Mouse (Mus musculus): Measurements from ENCODE around the gene Shc3.

Shc3 gene

GRCm38 (mm10) chr13:51568911-51569684 is at the start of gene Shc3:
Gene Shc3, minus strand, starts transcription at chr13:51569419.
- DNase-seq (ENCODE audit: low spot score), result peak; percentile 96

DNA sequence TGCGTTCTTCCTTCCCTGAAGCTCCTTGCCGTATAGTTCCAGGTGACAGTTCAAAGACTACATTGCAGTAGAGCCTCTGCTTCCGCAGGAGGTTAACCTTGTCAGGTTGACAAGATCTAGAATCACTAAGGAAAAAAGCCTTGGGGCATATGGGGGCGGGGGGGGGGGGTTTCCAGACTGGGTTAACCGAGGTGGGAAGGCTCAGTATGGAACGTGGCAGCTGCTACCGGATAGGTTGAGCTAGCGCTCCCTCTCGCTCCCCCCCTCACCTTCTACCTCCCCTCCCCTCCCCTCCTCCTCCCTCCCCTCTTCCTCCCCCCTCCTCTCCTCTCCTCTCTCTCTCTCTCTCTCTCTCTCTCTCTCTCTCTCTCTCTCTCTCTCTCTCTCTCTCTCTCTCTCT is 49.4 kb upstream of the Shc3 start:
- DNase-seq (ENCODE audit: low spot score), result no peak

DNA sequence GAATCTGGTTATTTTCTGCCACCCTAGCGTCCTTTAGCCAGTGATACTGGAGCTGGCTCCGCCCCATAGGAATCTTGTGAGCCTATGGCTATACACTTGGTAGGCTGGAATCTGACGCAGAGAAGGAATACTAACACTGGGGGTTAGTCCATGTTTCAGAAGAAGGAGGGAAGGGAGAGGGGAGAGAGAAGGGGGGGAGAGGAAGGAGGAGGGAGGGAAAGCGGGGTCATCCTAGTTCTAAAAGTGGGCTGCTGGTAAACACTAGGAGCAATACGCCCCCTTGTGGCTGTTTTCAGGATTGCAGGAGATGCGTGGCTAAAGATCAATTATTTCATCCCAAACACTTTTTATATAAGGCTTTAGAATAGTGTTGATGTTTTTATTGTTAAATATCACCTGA is 48.6 kb upstream of the Shc3 start:
- peak; percentile 79 for DNase-seq (ENCODE audit: low spot score)

DNA sequence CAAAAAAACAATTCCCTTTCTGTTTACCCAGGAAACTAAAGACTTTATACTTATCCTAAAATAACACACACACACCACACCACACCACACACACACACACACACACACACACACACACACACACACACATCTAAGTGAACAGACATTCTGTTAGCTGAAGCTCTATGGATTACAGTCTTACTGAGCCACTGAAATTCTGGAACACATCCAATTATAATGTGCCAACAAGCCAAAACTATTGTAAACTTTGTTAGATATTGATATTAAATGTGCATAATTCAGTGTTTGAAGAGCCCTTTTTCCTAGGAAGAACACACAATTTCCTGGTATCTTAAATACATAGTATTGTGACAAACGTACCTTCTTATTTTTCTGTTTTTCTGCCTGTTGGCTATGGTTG is 48.1 kb upstream of the Shc3 start:
- DNase-seq (ENCODE audit: low spot score), result no peak

DNA sequence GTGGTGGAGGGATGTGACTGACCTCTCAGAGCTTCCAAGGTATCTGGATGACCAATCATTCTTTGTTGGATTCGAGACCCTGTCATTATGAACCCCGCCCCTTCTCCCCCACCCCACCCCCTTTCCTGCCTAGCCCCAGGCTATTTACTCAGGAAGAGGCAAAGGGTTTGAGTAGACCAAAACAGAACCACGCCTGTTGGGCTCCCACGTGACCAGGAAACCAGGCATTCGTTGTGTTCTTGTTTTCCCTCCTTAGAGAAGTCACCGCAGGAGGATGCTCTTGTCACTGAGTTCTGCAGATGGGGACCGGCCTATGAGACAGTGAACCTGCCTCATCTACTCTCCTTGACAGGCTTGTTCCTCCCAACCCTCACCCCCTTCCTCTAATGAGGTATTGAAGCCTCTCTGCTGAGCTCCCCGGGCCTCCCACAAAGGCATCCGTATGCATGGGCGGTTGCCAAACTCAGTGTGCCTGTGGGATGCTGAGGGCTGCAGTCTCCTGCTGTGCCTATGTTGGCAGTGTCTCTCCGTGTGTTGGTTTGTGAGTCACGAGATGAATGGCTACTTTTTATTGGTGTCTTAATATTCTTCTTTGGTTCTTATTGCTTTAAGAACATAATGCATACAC is 47.3 kb upstream of the Shc3 start:
- DNase-seq (ENCODE audit: low spot score), result no peak

GRCm38 (mm10) chr13:51615815-51616214 is 46.6 kb upstream of the Shc3 start:
- DNase-seq (ENCODE audit: low spot score), result no peak

DNA sequence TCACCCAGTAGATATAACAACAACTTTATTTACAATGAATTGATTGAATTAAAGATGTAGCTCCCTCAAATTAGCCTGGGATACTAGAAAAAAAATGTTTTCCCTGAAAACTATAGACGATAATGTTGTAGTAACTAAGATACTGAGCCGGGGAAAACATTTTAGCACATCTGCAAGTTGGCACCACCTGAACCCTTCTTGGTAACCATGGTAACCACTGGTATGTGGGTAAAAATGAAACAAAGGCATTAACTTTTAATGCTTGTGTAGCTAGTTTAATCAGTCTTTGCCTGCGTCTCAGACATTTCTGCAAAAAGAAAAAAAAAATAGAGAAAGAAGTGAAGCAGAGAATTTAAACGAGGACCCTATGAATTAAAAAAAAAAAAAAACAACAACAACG is 42.3 kb upstream of the Shc3 start:
- DNase-seq (ENCODE audit: low spot score), result no peak

- no peak for DNase-seq (ENCODE audit: low spot score)
These were observed 41.8 kb upstream of the Shc3 start for GRCm38 (mm10) chr13:51611060-51611459.

DNA sequence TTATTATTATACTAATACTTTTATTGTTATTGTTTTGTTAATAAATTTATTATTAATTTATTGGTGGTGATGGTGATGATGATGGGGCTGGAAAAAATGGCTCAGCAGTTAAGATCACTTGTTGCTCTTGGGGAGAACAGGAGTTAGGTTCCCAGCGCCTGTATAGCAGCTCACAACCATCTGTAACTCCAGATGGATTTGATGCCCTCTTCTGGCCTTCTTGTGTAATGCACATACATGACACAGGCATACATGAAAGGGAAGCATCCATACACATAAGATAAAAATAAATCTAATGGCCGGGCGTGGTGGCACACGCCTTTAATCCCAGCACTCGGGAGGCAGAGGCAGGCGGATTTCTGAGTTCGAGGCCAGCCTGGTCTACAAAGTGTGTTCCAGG is 40.0 kb upstream of the Shc3 start:
- DNase-seq (ENCODE audit: low spot score), result no peak

DNA sequence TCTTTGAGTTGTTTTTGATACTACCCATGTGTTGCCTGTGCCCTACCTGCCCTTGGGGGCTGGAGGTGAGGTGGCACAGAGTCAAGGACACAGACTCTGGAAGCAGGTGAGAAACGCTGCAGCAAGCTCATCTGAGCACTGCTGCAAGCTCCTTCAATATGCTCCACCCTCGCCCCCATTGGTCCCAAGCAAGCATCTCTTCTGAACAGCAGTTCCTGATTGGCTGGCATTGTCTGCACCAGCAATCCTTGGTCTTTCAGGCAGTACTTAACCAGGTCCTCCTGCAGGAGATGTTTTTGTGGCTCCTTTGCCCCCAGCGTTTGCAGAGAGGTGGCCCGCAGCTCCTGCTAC is 34.6 kb upstream of the Shc3 start:
- no peak for DNase-seq (ENCODE audit: low spot score)

DNA sequence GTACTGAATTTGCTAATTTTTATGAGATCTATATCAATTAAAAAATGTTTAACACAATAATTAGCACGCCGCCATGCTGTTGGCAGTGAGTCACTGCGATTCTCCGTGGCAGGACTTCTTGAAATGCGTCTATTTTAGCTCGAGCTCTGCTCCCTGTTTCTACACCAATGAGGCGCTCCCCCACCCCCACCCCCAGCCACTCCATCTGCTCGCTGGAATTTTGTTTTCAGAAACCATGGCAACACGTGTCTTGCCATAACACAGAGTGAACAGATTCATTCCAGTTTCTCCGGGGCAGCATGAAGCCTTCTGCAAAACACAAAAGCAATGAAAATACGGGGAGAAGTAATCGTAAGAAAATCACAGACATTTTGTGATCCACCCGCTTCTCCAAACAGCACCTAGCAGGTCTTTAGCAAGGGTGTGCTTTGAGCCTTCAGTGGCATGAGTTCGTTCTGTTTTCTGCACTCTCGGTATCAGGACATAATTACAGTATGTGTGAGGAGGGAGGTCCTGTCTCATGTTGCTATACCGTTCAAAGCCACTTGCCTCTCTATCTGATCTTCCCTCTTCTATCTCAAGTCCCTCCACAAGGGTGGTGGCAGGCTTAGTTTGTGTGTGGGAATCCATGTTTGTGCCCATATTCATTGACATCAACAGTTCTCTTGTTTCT is 34.1 kb upstream of the Shc3 start:
- DNase-seq (ENCODE audit: low spot score), result peak; percentile 75

DNA sequence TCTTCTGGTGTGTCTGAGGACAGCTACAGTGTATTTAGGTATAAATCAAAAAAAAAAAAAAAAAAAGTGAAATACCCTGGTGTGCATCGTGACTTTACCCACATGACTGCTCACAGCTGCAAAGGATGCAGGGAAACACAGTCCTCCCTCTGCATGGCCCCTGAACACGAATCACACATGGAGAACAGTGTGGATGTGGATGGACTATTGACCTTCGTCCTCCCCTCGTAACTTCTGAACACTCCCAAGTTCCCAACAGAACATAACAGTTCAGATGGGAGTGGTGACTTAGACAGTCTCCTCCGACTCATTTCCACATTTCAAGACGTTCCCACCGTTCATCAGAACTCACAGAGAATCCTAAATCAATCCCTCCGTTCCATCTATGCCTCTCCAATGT is 33.5 kb upstream of the Shc3 start:
- DNase-seq (ENCODE audit: low spot score), result no peak

GRCm38 (mm10) chr13:51600169-51600568 is 30.9 kb upstream of the Shc3 start:
- no peak for DNase-seq (ENCODE audit: low spot score)

DNA sequence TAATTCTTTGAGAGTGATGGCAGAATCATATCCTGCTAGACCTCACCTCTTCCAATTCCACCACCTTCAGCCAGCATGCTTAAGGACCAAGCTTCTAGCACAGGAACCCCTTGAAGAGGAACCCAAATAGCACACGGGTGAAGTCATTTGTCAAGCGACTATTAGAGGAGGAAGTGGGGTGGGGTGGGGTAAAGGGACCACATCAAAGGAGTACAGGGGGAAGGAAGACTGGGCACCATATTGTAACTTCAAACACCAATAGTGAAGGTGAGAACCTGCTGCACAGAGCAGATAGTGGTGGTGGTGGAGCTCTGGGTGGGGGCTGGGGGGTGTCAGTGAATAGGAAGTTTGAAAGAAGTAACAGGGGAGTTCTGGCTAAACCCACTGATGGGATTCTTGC is 28.8 kb upstream of the Shc3 start:
- no peak for DNase-seq (ENCODE audit: low spot score)

DNA sequence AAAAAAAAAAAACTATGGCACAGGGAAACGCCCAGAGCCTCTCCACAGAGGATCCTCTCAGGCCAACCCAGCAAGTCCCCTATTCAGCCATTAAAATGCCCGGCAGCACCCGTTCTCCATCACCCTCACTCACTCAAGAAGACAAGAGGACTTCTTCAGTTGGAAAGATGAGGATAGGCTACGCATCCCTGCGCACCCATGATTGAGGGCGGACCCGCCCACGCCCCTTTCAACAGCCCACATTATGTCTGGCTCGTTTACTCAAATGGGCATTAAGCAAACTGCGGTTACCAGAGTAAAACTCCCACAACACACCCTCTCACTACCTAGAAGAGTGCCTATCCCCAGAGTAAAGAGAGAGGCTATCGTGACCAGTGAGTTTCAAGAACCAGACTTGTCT is 26.2 kb upstream of the Shc3 start:
- DNase-seq (ENCODE audit: low spot score), result no peak

DNA sequence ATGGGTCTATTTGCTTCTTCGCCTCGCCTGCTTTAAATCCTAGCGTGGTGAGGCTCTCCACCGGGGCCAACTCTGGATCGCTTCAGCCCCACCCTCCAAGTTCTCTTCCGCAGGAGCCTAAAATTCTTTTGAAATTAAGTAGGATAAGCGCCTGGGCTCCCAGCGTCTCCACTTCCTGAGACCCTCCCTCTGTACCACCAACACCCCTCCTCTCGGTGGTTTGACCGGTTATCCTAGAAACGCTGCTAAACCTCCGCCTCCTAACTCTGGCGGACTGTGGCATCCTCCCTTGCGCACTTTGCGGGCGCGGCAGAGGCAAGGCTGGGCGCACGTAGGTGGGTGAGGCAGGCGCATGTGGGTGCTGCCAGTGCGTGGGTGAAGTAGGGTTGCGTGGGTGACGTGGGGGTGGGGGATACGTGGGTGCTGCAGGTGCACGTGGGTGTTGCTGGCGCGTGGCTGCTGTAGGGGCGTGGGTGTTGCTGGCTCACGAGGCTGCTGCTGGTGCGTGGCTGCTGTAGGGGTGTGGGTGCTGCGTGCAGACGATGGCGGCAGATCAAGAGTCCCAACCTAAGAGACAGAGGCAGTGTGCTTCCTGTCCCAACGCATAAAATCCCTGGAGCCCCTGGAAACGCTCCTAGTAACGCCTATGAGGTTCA is 25.6 kb upstream of the Shc3 start:
- no peak for DNase-seq (ENCODE audit: low spot score)

- no peak for DNase-seq (ENCODE audit: low spot score)
These were observed 18.8 kb upstream of the Shc3 start for GRCm38 (mm10) chr13:51588005-51588404.

DNA sequence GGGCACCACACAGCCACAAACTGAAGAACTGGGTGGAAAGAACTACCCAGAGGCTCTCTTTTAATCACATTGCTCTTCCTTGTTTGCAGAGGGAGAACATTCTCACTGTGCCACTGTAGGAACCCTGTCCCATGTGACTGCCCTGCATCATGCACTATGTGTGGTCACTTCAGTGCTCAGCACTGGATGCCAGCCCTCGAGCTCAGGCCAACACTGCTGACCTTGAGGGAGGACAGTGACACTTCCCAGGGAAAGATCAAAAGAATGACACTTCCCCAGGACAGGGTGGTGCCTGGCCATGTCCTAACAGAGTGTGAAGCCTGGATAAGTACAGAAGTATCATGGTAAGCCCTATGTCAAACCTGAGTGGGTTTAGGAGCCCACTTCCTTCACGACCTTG is 13.0 kb upstream of the Shc3 start:
- DNase-seq (ENCODE audit: low spot score), result no peak

- no peak for DNase-seq (ENCODE audit: low spot score)
These were observed 11.2 kb upstream of the Shc3 start for GRCm38 (mm10) chr13:51580263-51581044.

DNA sequence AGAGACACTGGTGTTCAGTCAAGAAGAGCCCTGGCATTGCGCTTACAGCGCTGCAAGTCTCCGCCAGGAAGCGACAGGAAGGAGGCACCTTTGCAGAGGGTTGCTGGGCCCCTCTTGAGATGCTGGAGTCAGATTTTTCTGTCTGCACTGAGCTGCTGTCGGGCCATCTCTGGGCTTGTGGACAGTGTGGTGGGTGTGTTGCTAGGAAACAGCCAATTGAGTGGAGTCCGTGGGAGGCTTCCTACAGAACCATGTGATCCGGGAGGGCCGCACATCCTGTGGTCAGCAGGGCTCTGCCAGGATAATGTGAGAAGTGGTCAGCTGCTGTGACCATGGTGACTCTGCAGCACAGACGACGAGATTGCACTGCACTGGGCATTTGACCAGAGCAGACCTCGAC is 4.6 kb upstream of the Shc3 start:
- peak; percentile 89 for DNase-seq (ENCODE audit: low spot score)

DNA sequence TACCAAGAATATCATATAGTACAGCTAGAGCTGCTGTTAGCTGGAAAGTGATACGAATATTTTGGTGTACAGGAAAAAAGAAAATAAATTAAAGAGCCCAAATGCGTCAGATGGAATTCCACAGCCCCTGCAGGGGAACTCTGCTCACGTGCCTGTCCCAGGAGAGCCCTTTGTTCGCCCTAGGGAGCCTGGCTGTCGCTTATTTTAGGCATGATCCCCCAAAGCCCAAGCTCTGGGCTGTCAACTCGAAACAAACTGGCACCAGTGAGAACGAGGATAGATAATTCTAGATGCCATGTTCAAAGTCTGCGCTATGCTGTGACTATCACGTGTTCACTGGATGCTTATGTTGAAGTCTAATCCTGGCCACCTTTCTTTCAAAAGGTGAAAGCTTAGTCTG is 892 bp upstream of the Shc3 start:
- DNase-seq (ENCODE audit: low spot score), result peak; percentile 37

GRCm38 (mm10) chr13:51569685-51570068 is 458 bp upstream of the Shc3 start:
- DNase-seq (ENCODE audit: low spot score), result no peak
